Mouse (Mus musculus): Measurements from ENCODE around the gene Gm43064.
"Not testable (repeated sequence)": the region's sequence is repeated elsewhere in the genome, so short reads cannot be mapped to it uniquely, and the experiment has no call there.

Gene Gm43064

DNA sequence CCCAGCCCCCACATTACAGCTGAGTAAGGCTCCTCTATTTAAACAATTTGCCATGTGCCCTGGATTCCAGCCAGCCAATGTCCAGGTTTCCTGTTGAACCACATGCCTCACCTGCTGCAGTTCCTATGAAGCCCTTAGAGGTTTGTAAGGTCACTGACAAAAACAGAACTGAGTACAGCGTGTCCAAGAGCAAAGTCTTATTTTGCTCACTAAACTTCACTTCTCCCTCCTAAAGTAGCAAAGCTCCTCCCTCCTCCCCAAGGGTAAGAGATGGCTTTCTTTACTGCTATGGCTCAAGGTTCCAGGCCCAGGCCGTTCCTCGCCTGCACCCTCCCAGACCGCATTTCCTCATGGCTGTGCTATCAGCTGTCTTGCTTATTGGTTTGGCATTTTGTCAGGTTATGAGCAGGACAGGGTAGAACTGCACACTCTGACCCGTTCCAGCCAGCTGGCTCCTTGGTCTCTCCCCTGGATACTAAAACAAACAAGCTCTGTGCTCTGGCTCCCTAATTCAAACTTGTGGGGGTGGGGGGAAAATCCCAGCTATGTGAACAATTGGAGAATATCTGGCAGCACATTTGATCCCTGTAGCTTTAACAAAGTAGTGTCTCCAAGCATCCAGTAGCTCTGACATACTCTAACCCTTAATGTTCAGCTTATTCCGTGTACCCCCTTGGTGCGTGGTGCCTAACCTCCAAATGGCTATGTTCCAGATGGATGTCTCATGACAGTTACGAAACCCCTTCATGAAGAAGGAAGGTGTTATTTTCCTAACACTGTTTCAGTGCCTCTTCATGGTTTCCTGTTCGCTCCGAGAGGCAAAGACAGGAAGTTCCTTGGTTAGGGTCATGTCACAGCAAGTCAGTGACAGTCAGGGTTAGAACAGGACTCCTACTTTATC lies 7.5 kb upstream of the Gm43064 start:
- peak; percentile 44 to 64 for DNase-seq

DNA sequence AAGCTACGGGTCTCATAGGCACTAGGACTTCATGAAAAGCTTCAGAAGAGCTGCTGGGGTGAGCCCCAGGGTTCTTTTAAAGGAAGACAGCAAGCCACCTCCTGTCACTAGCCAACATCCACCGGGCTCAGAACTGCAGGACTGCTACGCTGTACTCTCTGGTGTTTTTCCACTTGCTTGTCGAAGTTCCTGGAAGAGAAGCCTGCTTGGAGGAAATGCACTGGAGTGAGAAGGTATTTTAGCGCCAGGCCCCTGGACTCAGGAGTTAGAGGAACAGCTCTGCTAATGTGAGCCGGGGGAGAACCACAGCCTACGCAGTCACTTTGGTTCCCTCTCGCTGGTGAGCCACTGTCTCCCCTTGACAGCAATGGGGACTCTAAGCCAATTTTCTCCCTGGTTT lies 6.5 kb upstream of the Gm43064 start:
- DNase-seq, result peak in 1 of 2 experiments; percentile 30

DNA sequence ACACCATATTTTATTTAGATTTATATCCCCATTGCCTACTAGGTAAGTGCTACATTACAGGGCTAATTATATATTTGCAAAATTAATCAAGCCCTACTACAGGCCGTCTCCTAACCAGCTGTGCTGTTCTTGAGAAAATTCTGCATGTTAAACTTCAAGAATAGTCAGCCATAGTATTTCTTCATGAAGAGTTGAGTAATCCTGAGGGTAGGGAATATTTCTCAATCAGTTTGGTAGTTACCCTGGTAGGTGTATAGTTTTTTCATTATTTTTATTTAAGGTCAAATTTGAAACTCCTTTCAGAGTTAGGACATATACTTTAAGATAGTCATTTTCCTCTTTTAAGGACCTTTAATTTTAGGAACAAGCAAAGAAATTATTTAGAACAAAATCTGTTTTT lies 3.7 kb upstream of the Gm43064 start:
- no peak for DNase-seq

DNA sequence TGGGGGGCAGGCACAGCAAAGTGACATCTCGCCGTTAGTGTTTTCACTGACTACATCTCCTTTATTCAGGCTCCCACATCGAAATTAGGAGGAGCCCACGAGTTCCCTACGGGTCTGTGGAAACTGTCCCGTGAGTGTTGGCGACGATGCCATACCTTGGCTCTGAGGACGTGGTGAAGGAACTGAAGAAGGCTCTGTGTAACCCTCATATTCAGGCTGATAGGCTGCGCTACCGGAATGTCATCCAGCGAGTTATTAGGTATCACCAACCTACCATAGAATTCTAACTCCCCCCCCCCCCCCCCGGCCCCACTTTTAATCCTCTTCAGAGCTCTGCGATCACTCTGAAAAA lies 402 bp downstream of the Gm43064 start:
- no peak for DNase-seq

DNA sequence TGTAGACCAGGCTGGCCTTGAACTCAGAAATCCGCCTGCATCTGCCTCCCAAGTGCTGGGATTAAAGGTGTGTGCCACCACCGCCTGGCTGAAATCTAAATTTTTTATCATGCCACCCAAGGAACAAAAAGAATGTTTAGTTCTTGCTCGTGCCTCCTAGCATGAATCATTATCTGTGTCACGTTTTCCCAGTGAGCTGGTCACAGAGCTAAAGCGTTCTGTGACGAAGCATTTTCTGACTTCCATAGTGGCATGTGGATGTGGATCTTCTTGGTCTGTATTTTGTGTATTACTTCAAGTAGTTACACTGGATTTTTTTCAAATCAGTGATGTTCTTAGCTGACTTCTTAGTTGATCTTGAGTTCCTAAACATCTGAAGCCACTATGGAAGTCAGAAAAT lies 1.6 kb downstream of the Gm43064 start:
- DNase-seq, result no peak

DNA sequence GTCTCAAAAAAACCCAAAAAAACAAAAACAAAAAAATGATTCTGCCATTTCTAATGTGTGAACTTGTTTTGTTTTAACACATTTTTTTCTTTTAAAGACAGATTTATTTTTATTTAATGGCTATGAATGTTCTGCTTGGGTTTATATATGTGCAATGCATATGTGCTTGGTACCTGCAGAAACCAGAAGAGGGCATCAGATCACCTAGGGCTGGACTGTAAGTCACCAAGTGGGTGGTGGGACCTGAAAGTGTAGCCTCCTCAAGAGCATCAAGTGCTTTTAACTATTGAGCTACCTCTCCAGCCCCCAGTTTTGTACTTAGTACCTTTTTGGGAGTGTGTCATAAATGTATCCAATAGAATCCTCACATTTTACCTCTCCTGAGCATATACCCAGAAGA lies 18.2 kb downstream of the Gm43064 start:
- no peak for DNase-seq

DNA sequence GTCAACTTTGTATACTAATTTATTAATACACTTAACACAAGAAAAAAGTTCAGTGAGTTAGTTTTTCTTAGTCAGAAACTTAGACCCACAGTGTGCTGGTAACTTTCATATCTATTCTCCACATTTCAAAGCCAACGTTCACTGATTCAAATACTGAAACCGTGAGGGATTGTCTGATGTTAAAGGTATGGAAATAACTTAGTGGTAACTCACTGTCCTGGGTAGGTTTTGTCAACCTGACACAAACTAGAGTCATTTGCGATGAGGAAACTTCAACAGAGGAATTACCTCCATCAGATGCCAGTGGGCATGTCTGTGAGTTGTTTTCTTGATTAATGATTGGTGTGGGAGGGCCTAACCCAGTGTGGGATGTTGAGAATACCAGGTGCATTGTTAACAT lies 19.7 kb downstream of the Gm43064 start:
- no peak for DNase-seq

DNA sequence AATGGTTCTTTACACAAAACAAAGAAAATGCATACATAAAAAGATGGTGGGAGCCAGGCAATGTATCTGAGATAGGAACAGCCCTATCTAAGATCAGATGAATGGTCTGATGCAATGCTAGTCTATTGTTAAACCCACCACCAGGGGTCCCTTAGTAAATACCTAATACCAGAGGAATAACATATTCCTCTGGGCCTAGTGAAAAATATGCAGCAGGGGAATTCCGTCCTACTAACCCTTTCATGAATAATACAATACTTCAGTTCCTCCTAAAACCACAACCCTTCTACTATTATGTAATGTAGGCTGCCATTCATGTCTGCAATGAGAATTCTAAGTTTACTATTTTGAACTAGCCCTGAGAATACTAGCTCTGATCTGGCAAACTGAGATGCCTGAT lies 21.3 kb downstream of the Gm43064 start:
- not testable (repeated sequence) for DNase-seq

DNA sequence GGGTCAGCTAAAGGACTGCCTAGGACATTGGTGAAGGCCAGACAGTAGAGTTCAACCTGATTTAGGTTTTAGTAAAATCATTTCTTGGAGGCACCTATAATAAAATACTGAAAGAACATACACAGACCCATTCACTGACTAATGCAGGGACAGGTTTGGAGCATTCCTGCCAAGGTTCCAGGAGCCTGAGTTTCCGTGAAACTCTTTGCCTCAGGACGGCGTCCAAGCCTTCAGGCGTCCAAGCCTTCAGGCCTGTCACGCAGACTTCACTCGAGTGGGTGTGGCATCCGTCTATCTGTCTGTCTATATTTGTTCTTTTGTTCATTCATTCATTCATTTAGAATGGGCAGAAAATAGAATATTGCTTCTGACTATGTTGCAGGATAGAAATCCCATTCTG lies 21.8 kb downstream of the Gm43064 start:
- no peak for DNase-seq

DNA sequence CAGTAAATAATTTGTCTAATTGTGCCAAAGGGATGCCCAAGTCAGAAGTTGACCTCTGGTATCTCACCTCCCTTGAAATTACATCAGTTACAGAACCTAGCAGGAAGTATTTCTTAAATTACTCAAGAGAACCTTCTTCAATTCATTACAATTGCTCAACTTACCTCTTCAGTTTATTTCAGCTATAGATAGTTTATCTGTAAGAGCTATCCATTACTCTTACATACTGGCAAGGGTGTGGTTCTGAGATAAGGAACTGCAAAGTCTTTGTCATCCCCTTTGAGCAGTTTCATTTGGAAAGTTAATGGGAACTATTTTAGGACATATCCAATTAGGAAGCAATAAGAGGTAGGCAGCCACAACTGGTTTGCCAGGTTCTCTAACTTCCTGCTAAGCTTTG lies 23.1 kb downstream of the Gm43064 start, which contains the start of gene Bcl2l15:
Gene Bcl2l15, plus strand, starts transcription at position 176 of the 400 bp plus-strand sequence.
- no peak for DNase-seq

DNA sequence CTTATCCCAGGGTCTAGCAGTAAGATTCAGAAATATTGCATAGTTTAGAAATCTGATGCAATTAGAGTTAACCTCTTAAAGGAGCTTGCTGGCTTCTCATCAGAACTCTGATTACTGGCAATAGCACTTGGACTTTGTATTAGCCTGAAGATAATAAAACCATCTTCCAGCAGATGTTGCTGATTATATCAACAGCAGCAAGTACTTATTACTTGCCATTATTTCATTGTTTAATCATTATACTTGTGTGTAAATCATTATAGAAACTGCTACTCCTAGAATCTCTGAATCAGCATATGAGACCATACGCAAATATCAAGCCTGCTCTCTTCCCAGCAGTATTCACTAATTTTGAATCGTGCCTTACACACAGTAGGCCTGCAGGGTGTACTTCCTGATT lies 24.6 kb downstream of the Gm43064 start:
- no peak for DNase-seq

DNA sequence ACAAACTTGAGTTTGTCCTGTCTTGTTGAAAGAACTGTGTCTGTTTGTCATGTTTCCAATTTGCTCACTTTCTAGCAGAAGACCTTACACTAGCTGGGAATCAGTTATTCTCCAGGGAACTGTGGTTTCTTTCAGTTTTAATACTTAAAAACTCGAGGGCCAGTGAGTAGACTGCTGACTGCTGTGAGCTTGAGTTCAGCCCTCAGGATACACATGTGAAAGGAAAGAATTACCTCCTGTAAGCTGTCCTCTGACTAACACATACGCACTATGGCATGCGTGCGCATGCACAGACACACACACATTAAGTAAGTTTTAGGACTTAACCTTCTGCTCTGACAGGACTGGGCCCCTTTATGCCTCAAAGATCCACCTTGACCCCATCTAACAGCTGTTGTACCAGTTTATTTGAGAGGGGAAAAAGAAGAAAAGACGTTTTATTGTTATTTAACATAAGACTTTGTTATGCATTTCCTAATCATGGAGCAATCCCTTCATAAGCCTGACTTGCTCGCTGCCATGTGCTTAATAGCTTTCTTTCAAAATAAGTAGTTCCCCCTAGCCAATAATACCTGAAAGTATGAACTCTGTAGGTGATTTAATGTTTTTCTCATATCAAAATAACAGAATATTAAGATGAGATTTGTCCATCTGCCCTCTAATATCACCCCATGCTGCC lies 26.0 kb downstream of the Gm43064 start:
- DNase-seq, result no peak

DNA sequence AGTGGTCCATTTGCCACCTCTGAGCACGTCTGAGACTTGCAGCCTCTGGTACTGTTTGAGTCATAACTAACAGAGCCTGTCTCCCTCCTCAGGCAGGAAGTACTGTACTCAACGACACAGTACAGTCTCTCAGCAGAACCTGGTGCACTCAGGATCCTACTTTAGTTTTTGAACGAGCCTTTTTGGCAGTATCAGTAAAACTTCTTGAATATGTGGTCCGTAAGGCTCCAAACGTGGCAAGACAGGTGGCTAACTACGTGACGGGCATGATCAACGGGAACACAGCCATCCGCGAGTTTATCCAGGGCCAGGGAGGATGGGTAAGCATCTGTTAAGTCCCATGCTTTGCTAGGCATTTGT lies 26.6 kb downstream of the Gm43064 start:
- no peak for DNase-seq

DNA sequence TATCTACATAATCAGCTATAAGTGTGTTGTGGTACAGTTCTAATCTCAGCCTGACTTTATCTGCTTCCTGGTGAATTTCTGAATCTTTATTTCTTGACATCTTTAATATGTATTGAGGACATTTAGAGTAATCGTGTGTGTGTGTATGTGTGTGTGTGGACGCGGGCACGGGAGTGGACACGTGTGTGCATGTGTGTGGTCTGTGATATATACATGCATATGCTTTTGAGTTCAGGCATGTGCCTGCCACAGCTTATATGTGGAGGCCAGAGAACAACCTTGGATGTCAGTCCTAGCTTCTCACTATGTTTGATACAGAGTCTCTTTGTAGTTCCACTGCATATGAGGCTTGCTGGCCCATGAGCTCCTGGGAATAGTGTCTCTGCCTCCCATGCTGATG lies 27.1 kb downstream of the Gm43064 start:
- DNase-seq, result no peak

DNA sequence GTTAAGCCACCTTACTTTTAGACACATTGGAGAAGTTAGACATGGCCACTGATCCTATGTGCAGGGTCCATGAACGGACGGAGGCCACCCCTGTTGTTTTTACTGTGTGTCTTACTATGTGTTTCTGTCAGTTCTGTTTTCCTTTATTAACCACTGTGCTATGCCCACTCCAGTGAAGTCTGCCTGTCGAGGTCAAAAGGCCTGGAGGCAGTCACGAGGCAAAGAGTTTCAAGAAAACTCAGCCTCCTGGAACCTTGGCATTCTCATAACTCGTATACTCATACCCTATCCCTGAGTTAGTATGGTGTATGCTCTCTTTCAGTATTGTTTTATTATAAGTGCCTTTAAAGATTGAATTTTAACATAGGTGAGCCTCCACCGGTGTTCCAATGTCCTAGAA lies 30.3 kb downstream of the Gm43064 start:
- no peak for DNase-seq

DNA sequence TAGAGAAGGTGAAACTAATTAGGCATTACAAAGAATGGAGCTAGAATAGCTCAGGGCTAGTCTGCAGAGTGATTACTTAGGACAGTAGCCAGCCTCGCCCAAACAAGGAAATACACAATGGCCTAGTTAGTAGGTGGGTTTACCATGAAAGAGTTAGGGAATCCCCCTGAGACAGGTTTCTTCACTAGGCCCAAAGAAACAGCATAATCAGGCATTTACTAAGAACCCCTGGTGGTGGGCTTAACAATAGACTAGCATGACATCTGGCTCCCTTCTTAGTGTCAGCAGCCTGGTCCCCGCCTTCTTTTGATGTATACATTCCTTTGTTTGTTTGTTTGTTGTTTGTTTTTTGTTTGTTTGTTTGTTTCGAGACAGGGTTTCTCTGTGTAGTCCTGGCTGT lies 30.8 kb downstream of the Gm43064 start:
- DNase-seq, result not testable (repeated sequence)

DNA sequence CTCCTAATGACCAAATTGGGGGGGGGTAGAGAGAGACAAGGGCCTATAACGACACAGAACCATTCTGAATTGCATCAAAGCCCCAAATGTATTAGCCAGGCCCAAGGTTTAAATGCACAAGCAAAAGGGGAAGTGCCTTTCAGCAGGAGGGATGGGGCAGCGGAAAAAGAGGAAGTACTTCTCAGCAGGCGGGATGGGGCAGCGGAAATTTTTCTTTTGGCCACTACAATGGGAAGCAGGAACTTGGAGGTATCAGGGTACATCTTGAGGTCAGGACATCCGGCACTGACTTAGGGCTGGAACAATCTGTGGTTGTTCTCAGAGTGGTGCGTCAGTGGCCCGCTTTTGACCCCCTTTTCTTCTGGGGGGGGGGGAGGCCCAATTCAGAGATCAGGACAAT lies 31.6 kb downstream of the Gm43064 start:
- not testable (repeated sequence) for DNase-seq

DNA sequence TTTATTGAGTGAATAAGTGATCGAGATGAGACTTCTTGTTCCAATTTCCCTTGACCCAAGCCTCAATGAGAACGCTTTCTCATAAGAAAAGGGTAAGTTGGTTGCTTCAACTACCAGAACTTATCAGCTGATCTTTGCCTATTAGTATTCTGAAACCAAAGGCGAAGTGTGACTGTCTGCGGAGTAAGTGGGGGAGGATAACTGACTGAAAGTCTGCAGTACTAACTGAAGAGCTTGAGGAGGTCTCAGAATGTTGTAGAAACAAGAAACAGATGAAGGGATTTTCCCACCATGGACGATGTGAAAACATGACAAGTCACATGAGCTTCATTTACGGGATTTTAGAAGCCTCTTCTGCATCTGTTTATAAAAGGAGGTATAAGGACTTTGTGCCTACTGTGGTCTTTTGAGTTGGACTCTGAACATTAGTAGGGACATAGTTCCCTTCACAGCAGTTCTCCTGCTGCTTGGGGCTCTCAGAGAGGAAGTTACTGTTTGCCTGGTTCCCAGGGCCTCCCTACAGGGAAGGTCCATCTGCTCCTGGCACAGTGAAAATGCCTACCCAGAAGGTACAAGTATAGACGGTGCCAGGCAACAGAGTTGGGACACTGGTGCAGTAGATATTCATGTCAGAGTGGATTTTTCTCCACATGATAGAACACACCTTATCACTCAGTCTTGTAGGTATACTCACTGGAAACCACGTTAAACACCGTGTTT lies 41.4 kb downstream of the Gm43064 start:
- DNase-seq, result no peak

DNA sequence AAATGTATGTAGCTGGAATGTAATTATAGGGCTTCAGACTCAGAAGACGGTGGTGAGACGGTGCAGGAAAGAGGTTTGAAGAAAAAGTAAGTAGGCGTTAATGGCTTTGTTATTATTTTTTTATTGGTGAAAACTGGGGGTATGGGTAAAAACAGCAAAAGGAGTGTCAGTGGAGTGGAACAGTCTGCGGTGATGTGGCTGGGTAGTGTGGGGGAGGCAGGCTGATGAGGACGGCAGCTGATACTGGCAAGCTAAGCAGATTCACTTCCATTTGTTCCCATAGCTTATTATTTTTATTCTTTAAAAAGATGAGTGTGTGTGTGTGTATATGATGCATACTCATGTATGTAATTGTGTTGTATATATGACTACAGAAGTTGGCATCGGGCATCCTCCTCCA lies 42.1 kb downstream of the Gm43064 start:
- DNase-seq, result no peak

DNA sequence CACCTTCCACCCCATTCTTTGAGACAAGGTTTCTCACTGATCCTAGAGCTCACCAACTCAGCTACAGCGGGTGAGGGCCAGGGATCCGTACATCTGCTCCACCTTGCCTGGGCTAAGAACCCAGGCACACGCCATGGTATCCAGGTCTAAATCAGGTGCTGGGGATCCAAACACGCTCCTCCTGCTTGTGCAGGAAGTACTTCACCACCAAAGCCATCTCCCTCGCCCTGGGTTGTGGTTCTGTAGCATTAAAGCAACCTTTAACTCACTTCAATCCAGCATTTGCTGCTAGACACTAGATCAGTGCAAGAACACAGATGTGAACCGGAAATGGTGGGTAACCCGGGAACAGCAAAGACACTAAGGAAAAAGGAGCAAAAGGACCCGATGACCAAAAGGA lies 42.5 kb downstream of the Gm43064 start:
- DNase-seq, result no peak

DNA sequence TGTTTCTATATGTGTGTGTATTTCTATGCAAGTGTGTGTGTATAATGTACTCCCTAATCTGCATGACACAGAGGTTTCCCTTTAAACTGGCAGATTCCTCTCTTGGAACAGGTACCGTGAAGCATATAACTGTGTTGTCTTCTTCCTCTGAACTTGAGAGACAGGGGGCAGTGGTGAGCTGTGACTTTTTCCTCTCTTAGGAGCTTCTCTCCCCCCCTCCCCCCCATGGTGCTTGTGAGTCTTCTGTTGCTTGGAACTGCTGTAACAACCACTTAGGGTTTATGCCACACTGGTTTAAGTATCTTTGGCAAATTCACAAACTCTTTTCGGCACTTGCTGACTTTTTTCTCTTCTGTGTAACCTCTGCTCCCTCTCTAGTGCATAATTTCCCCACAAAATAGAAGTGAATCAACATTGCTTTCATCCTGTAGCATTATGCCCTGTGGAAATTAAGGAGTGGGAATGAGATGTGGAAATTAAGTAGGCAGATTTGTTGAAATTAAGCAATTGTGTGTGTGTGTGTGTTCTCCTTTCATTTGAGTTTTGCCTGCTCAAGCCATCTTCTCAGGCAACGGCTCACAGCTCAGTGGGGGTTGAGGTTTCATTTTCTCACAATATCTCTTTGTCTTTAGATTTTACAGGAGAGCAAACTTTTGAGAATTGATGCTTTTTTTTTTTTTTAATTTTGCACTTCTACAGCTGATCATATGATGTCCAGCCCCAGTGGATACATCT lies 43.4 kb downstream of the Gm43064 start:
- peak; percentile 64 to 72 for DNase-seq

DNA sequence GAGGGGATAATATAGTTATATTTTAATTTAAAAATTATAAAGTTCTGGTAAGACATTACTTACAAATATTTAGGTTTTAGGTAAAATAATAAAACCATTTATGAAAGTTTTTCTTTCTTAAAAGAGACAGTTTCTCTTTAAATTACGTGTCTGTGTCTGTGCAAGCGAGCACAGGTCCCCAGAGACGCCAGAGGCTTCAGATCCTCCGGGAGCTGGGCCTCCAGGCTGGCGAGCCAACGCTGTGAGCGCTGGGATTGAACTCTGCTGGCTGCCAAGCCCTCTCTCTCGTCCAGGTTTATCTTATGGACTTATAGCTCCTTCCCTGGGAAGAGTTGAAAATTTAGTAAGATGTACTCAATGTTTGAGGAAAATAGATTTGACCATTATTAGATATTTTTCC lies 44.4 kb downstream of the Gm43064 start:
- no peak for DNase-seq
